Mouse (Mus musculus) liver, adult 2 months (tissue): Measurements from ENCODE around the gene Zkscan2.

Experiments used
- CTCF ChIP-seq: fragments of 200-500 bp; IDR thresholded peaks from 2 replicates; pipeline ENCODE4 v1.5.1; 2011; ENCODE audit warnings: low read depth, low read length, control low read depth
- POLR2A ChIP-seq: fragments of 200-500 bp; IDR thresholded peaks from 2 replicates; pipeline ENCODE4 v1.6.1; 2011; ENCODE audit warnings: low read length, control low read depth; ENCODE audit not compliant: insufficient read depth; ENCODE audit errors: extremely low read depth

DNA sequence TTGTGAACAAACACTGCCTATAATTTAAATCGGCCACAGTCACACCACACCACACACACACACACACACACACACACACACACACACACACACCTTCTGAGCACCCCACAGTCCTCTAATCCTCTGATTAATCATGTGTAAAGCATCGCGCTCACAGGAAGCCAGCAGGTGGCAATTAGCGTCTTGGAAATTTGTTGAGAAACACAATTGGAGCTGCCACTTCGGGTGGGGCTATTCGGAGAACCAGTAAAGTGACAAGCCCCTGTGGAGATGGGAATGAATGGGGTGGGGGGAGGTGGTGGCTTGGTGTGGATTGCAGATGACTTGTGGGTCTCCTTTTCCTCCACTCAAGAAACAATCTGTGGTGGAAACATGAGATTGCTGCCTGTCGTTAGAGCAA lies 7.7 kb upstream of the Zkscan2 start:
- TF ChIP-seq POLR2A (no peak), CTCF (no peak)
